Mouse (Mus musculus): ENCODE measurements at regions not wholly inside any gene's neighbourhood (a gene's known extent, or its start where the extent isn't known, plus 50 kb on each side); places are given as distances from the start of the nearest gene placed in this dataset.

GRCm38 (mm10) chr9:30848249-30848648 lies 74.0 kb downstream of the Adamts15 start:
- no peak for DNase-seq (ENCODE audit: low spot score in 2 of 2)

GRCm38 (mm10) chr9:30845609-30846290 lies 76.5 kb downstream of the Adamts15 start:
- DNase-seq (ENCODE audit: low spot score in 2 of 2) = no peak

- DNase-seq (ENCODE audit: low spot score in 2 of 2) = peak in 1 of 2 experiments; percentile 4
These were observed 78.1 kb downstream of the Adamts15 start for GRCm38 (mm10) chr9:30844079-30844563.

GRCm38 (mm10) chr9:30834908-30835307 lies 87.3 kb downstream of the Adamts15 start:
- DNase-seq (ENCODE audit: low spot score in 2 of 2) = no peak

GRCm38 (mm10) chr9:30834565-30834905 lies 87.7 kb downstream of the Adamts15 start:
- DNase-seq (ENCODE audit: low spot score in 2 of 2) = no peak

GRCm38 (mm10) chr9:30833836-30834564 lies 88.3 kb downstream of the Adamts15 start:
- no peak for DNase-seq (ENCODE audit: low spot score in 2 of 2)

GRCm38 (mm10) chr9:30829158-30829870 lies 92.9 kb downstream of the Adamts15 start:
- DNase-seq (ENCODE audit: low spot score in 2 of 2) = no peak

GRCm38 (mm10) chr9:30827780-30828179 lies 94.5 kb downstream of the Adamts15 start:
- DNase-seq (ENCODE audit: low spot score in 2 of 2) = no peak

GRCm38 (mm10) chr9:30824056-30824625 lies 98.1 kb downstream of the Adamts15 start:
- no peak for DNase-seq (ENCODE audit: low spot score in 2 of 2)

GRCm38 (mm10) chr9:30820806-30821375 lies 101.4 kb downstream of the Adamts15 start:
- DNase-seq (ENCODE audit: low spot score in 2 of 2) = no peak

- DNase-seq (ENCODE audit: low spot score in 2 of 2) = no peak
These were observed 109.0 kb downstream of the Adamts15 start for GRCm38 (mm10) chr9:30813246-30813645.

GRCm38 (mm10) chr9:30810843-30811242 lies 111.4 kb downstream of the Adamts15 start:
- no peak for DNase-seq (ENCODE audit: low spot score in 2 of 2)

GRCm38 (mm10) chr9:30810290-30810689 lies 112.0 kb downstream of the Adamts15 start:
- no peak for DNase-seq (ENCODE audit: low spot score in 2 of 2)

GRCm38 (mm10) chr9:30808863-30809491 lies 113.3 kb downstream of the Adamts15 start:
- DNase-seq (ENCODE audit: low spot score in 2 of 2) = no peak

GRCm38 (mm10) chr9:30803755-30804532 lies 118.3 kb downstream of the Adamts15 start:
- peak in 1 of 2 experiments; percentile 10 for DNase-seq (ENCODE audit: low spot score in 2 of 2)

GRCm38 (mm10) chr9:30802826-30803225 lies 119.4 kb downstream of the Adamts15 start:
- no peak for DNase-seq (ENCODE audit: low spot score in 2 of 2)

- DNase-seq (ENCODE audit: low spot score in 2 of 2) = no peak
These were observed 127.4 kb downstream of the Adamts15 start for GRCm38 (mm10) chr9:30794701-30795407.

- no peak for DNase-seq (ENCODE audit: low spot score in 2 of 2)
These were observed 141.0 kb downstream of the Adamts15 start for GRCm38 (mm10) chr9:30781221-30781620.

GRCm38 (mm10) chr9:30777816-30778215 lies 144.4 kb downstream of the Adamts15 start:
- no peak for DNase-seq (ENCODE audit: low spot score in 2 of 2)

- DNase-seq (ENCODE audit: low spot score in 2 of 2) = no peak
These were observed 147.1 kb downstream of the Adamts15 start for GRCm38 (mm10) chr9:30775161-30775560.
